Mouse (Mus musculus) liver, adult 2 months (tissue): ENCODE measurements around the gene Lrrc17.

ENCODE experiments used
- CTCF ChIP-seq: fragments of 200-500 bp; IDR thresholded peaks from 2 replicates; pipeline ENCODE4 v1.5.1; 2011; ENCODE audit warnings: low read depth, low read length, control low read depth
- POLR2A ChIP-seq: fragments of 200-500 bp; IDR thresholded peaks from 2 replicates; pipeline ENCODE4 v1.6.1; 2011; ENCODE audit warnings: low read length, control low read depth; ENCODE audit not compliant: insufficient read depth; ENCODE audit errors: extremely low read depth

- no peak for TF ChIP-seq POLR2A
- no peak for TF ChIP-seq CTCF
Measured at GRCm38 (mm10) chr5:21556502-21556901, 13.1 kb downstream of the Lrrc17 start.
